Mouse (Mus musculus) forebrain, embryonic 14.5 days (tissue): ENCODE data around the gene Ift22. TPM values are rescaled to one million over a fixed set of nuclear protein-coding genes. Genes with fewer than 3 reads are reported as not detected.

Experiments used
- ATAC-seq: fragments of 200-750 bp; cut with Nextera tagmentation; 2 replicates; pipeline ENCODE4 v1.8.0; 2017; ENCODE audit warnings: mild to moderate bottlenecking, moderate library complexity
- DNase-seq: peaks from one replicate; pipeline ENCODE4 v3.0.0-alpha.2; 2015; ENCODE audit warnings: low spot score
- H3K27ac ChIP-seq: fragments of 300-500 bp; sonication (generic); 2 replicates; pipeline ENCODE4 v1.5.1; 2014; ENCODE audit warnings: low read depth, mild to moderate bottlenecking, control low read depth, low read length, moderate library complexity
- H3K27me3 ChIP-seq: fragments of 300-500 bp; sonication (generic); replicated peaks from 2 replicates; pipeline ENCODE4 v1.6.1; 2014; ENCODE audit warnings: low read length, control low read depth, mixed read lengths; ENCODE audit not compliant: control insufficient read depth, insufficient read depth
- H3K36me3 ChIP-seq: fragments of 300-500 bp; sonication (generic); 2 replicates; pipeline ENCODE4 v1.6.1; 2014; ENCODE audit warnings: low read length, control low read depth; ENCODE audit not compliant: control insufficient read depth, insufficient read depth
- H3K4me1 ChIP-seq: fragments of 300-500 bp; sonication (generic); 2 replicates; pipeline ENCODE4 v1.6.1; 2014; ENCODE audit warnings: antibody characterized with exemption, low read length, control low read depth; ENCODE audit not compliant: control insufficient read depth, insufficient read depth
- H3K4me2 ChIP-seq: fragments of 300-500 bp; sonication (generic); 2 replicates; pipeline ENCODE4 v1.6.1; 2014; ENCODE audit warnings: mild to moderate bottlenecking, control low read depth, low read length
- H3K4me3 ChIP-seq: fragments of 300-500 bp; sonication (generic); 2 replicates; pipeline ENCODE4 v1.5.1; 2014; ENCODE audit warnings: low read depth, low read length, control low read depth
- H3K9ac ChIP-seq: fragments of 300-500 bp; sonication (generic); 2 replicates; pipeline ENCODE4 v1.6.1; 2014; ENCODE audit warnings: mild to moderate bottlenecking, low read length, control low read depth, moderate library complexity
- H3K9me3 ChIP-seq: fragments of 300-500 bp; sonication (generic); replicated peaks from 2 replicates; pipeline ENCODE4 v1.6.1; 2016; ENCODE audit warnings: low read length, control low read depth, mixed read lengths; ENCODE audit not compliant: control insufficient read depth
- WGBS: fragments of 180-500 bp; shearing (Covaris S2); extraction: QIAGEN DNeasy Blood & Tissue Kit; methylation state at CpG from one replicate; pipeline ENCODE4 v1.1.7; 2014; 5-methylcytosine and 5-hydroxymethylcytosine counted together
- polyA plus RNA-seq: library from polyadenylated mRNA; unstranded; fragments of >200 nt; fragmentation: Nextera tagmentation; extraction: Ambion mirVana; gene quantifications from 2 replicates; pipeline ENCODE4 v1.2.1, GENCODE M21; 2014

The Ift22 gene
- polyA plus RNA-seq, 1 experiment from 2014 or later, result 158 TPM

GRCm38 (mm10) chr5:136961983-136962461, 54.1 kb downstream of the Ift22 start:
- no peaks in the 10 kb centered on the region for H3K9me3 ChIP-seq
- H3K4me3 ChIP-seq, result peak overlapping the region; percentile 64
- H3K36me3 ChIP-seq, result peaks cover 38% of the 10 kb centered on the region
- peaks cover 6% of the 10 kb centered on the region; the same call in 1 of the 2 replicates for H3K4me1 ChIP-seq
- H3K27ac ChIP-seq, result peak overlapping the region; percentile 83
- peak overlapping the region; percentile 70 for H3K9ac ChIP-seq
- peak; percentile 97 for DNase-seq
- peak; percentile 93 for ATAC-seq
- WGBS, result under 1% methylated on average over 20 of the region's 20 CpGs
- H3K27me3 ChIP-seq, result no peaks in the 10 kb centered on the region
- peak overlapping the region; percentile 93 for H3K4me2 ChIP-seq

GRCm38 (mm10) chr5:136962501-136962900, 54.6 kb downstream of the Ift22 start:
- peak; percentile 66 for ATAC-seq
- Histone ChIP-seq H3K4me3 (peak overlapping the region; percentile 64), H3K9ac (peak overlapping the region; percentile 70), H3K4me1 (peaks cover 6% of the 10 kb centered on the region; the same call in 1 of the 2 replicates), H3K27ac (peak overlapping the region; percentile 83), H3K27me3 (no peaks in the 10 kb centered on the region), H3K4me2 (peak overlapping the region; percentile 93), H3K9me3 (no peaks in the 10 kb centered on the region), H3K36me3 (peaks cover 38% of the 10 kb centered on the region)
- 1% methylated on average over 10 of the region's 10 CpGs for WGBS
- peak; percentile 79 for DNase-seq

- Histone ChIP-seq H3K4me3 (peak overlapping the region; percentile 64), H3K27me3 (no peaks in the 10 kb centered on the region), H3K9me3 (no peaks in the 10 kb centered on the region), H3K4me2 (peak overlapping the region; percentile 93), H3K9ac (peak overlapping the region; percentile 70), H3K36me3 (peaks cover 38% of the 10 kb centered on the region), H3K27ac (peak overlapping the region; percentile 83), H3K4me1 (peaks cover 6% of the 10 kb centered on the region; the same call in 1 of the 2 replicates)
- DNase-seq, result no peak
- 72% methylated on average over 8 of the region's 8 CpGs for WGBS
- no peak for ATAC-seq
Observed at GRCm38 (mm10) chr5:136962966-136963540, 55.1 kb downstream of the Ift22 start.

Other genes with a start within 250 kb of the Ift22 start
- gene Myl10, start 215.0 kb upstream of the Ift22 start, polyA plus RNA-seq, result not detected in 2 replicates
- gene Col26a1, start 24.9 kb upstream of the Ift22 start, polyA plus RNA-seq, result 8.8 and 12.4 TPM in 2 replicates
- gene Fis1, start 45.1 kb downstream of the Ift22 start, polyA plus RNA-seq, result 432 and 495 TPM in 2 replicates
- gene Cldn15, start 58.5 kb downstream of the Ift22 start, polyA plus RNA-seq, result 0.11 TPM in 1 of 2 replicates, not detected in the other
- 21.7 and 22.2 TPM in 2 replicates for gene Plod3, start 78.9 kb downstream of the Ift22 start, polyA plus RNA-seq
- 125 and 136 TPM in 2 replicates for gene Znhit1, start 79.9 kb downstream of the Ift22 start, polyA plus RNA-seq
- 2.7 and 3.8 TPM in 2 replicates for gene Vgf, start 118.2 kb downstream of the Ift22 start, polyA plus RNA-seq
- 242 and 250 TPM in 2 replicates for gene Ap1s1, start 138.0 kb downstream of the Ift22 start, polyA plus RNA-seq
- gene Serpine1, start 164.1 kb downstream of the Ift22 start, polyA plus RNA-seq, result 0.14 and 0.28 TPM in 2 replicates
- 3.2 and 4.8 TPM in 2 replicates for gene Trim56, start 208.1 kb downstream of the Ift22 start, polyA plus RNA-seq
- not detected in 2 replicates for gene Muc3, start 241.2 kb downstream of the Ift22 start, polyA plus RNA-seq